Mouse (Mus musculus): ENCODE results near the gene Iscu.

DNA sequence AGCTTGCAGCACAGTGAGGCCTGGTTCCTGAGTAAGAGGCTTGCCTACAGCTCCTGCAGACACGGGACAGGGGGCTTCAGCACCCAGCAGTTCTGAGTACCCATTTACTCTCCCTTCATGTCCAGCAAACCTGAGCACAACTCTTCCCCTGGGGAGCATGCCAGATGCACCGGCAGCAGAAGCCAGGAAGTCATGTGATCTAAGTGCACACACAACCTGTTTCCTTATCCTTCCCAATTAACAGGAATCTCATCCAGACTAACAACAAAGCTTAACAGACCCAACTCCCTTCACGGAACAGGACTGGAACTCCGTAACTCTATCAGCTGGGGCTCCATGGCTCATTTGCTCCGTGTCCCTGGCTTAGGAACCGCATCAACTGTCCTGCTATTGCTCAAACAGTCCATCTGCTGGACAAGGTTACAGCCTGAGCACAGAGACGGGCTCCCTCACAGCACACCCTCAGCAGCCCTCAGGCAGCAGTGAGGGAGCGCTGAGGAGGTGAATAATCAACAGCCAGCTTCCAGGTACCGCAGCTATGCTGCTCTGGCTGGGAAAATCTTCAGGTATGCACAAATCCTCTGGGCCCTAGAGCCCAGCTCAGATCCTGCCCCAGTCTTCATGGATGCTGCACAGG is 20.9 kb upstream of the Iscu start:
- TF ChIP-seq POLR2A (IDR thresholded peaks at IDR 0.05; ENCODE audit: borderline replicate concordance, insufficient read depth, low read length) = no peak
- no peak for TF ChIP-seq CTCF (IDR thresholded peaks at IDR 0.05; ENCODE audit: borderline replicate concordance, insufficient read depth, low read depth, low read length)
